Mouse (Mus musculus) hindbrain, postnatal 0 days (tissue): ENCODE measurements around the gene Apold1. TPM values are rescaled to one million over a fixed set of nuclear protein-coding genes. Genes with fewer than 3 reads are reported as not detected.

Experiments
- ATAC-seq: fragments of 200-750 bp; cut with Nextera tagmentation; 2 replicates; pipeline ENCODE4 v1.8.0; 2017; ENCODE audit warnings: mild to moderate bottlenecking, moderate TSS enrichment, moderate library complexity
- DNase-seq: peaks from one replicate; pipeline ENCODE4 v3.0.0-alpha.2; 2015; ENCODE audit warnings: low spot score
- H3K27ac ChIP-seq: fragments of 300-500 bp; sonication (generic); 2 replicates; pipeline ENCODE4 v1.5.1; 2014; ENCODE audit warnings: mild to moderate bottlenecking
- H3K27me3 ChIP-seq: fragments of 300-500 bp; sonication (generic); 2 replicates; pipeline ENCODE4 v1.6.1; 2014; ENCODE audit warnings: low read length, mixed read lengths; ENCODE audit not compliant: insufficient read depth
- H3K36me3 ChIP-seq: fragments of 300-500 bp; sonication (generic); 2 replicates; pipeline ENCODE4 v1.6.1; 2014; ENCODE audit warnings: low read length, mixed read lengths; ENCODE audit not compliant: insufficient read depth
- H3K4me1 ChIP-seq: fragments of 300-500 bp; sonication (generic); 2 replicates; pipeline ENCODE4 v1.6.1; 2014; ENCODE audit warnings: antibody characterized with exemption, low read length, mixed read lengths; ENCODE audit not compliant: insufficient read depth
- H3K4me2 ChIP-seq: fragments of 300-500 bp; sonication (generic); 2 replicates; pipeline ENCODE4 v1.6.1; 2014; ENCODE audit warnings: low read depth, mild to moderate bottlenecking, low read length, moderate library complexity, mixed read lengths
- H3K4me3 ChIP-seq: fragments of 300-500 bp; sonication (generic); 2 replicates; pipeline ENCODE4 v1.5.1; 2014; ENCODE audit warnings: low read length
- H3K9ac ChIP-seq: fragments of 300-500 bp; sonication (generic); replicated peaks from 2 replicates; pipeline ENCODE4 v1.6.1; 2014; ENCODE audit warnings: mild to moderate bottlenecking, low read length, moderate library complexity, mixed read lengths
- H3K9me3 ChIP-seq: fragments of 300-500 bp; sonication (generic); 2 replicates; pipeline ENCODE4 v1.6.1; 2016; ENCODE audit warnings: low read length, mixed read lengths
- CTCF ChIP-seq: IDR thresholded peaks from 2 replicates; pipeline ENCODE4 v1.5.1; 2016; ENCODE audit warnings: antibody characterized with exemption, control low read depth, low read depth
- WGBS: fragments of 180-500 bp; shearing (Covaris S2); extraction: QIAGEN DNeasy Blood & Tissue Kit; methylation state at CpG from one replicate; pipeline ENCODE4 v1.1.7; 2014; 5-methylcytosine and 5-hydroxymethylcytosine counted together
- polyA plus RNA-seq: library from polyadenylated mRNA; unstranded; fragments of >200 nt; fragmentation: Nextera tagmentation; extraction: Ambion mirVana; gene quantifications from 2 replicates; pipeline ENCODE4 v1.2.1, GENCODE M21; 2015
- total RNA-seq: library from RNA; depleted of rRNA; stranded (reverse); fragments of >200 nt; gene quantifications from 2 replicates; pipeline ENCODE4 v1.2.3, GENCODE M21; 2014

Apold1 gene
- total and polyA plus RNA-seq, 2 experiments from 2014 or later = 4.8 to 6.3 TPM

- H3K27me3 ChIP-seq = no peaks in the 10 kb centered on the region
- H3K4me3 ChIP-seq = no peak overlapping the region
- 60% methylated on average over 6 of the region's 6 CpGs for WGBS
- no peak for TF ChIP-seq CTCF
- no peak overlapping the region for H3K9ac ChIP-seq
- DNase-seq (no peak), ATAC-seq (no peak)
- no peaks in the 10 kb centered on the region for H3K9me3 ChIP-seq
- H3K4me1 ChIP-seq = no peaks in the 10 kb centered on the region
- H3K36me3 ChIP-seq = no peaks in the 10 kb centered on the region
- H3K4me2 ChIP-seq = no peak overlapping the region
- no peak overlapping the region for H3K27ac ChIP-seq
Measured at GRCm38 (mm10) chr6:134946054-134946453, 35.5 kb upstream of the Apold1 start.

- Histone ChIP-seq H3K4me3 (no peak overlapping the region), H3K9ac (no peak overlapping the region), H3K4me1 (no peaks in the 10 kb centered on the region), H3K4me2 (no peak overlapping the region), H3K27ac (no peak overlapping the region), H3K27me3 (no peaks in the 10 kb centered on the region), H3K36me3 (no peaks in the 10 kb centered on the region), H3K9me3 (no peaks in the 10 kb centered on the region)
- WGBS = 86% methylated on average over 9 of the region's 9 CpGs
- ATAC-seq (no peak), DNase-seq (no peak)
- TF ChIP-seq CTCF = no peak
Measured at GRCm38 (mm10) chr6:134946858-134947257, 34.7 kb upstream of the Apold1 start.

GRCm38 (mm10) chr6:134947311-134948087 lies 34.0 kb upstream of the Apold1 start:
- H3K4me2 ChIP-seq = no peak overlapping the region; the same call in 1 of the 2 replicates
- DNase-seq (peak; percentile 83), ATAC-seq (peak; percentile 53)
- TF ChIP-seq CTCF = peak; percentile 75
- no peak overlapping the region for H3K27ac ChIP-seq
- no peaks in the 10 kb centered on the region for H3K36me3 ChIP-seq
- no peaks in the 10 kb centered on the region for H3K27me3 ChIP-seq
- H3K9ac ChIP-seq = no peak overlapping the region
- WGBS = 41% methylated on average over 13 of the region's 13 CpGs
- H3K4me1 ChIP-seq = no peaks in the 10 kb centered on the region
- no peaks in the 10 kb centered on the region for H3K9me3 ChIP-seq
- no peak overlapping the region for H3K4me3 ChIP-seq

- Histone ChIP-seq H3K4me1 (no peaks in the 10 kb centered on the region), H3K27ac (no peak overlapping the region), H3K9ac (no peak overlapping the region), H3K27me3 (no peaks in the 10 kb centered on the region), H3K4me2 (no peak overlapping the region), H3K4me3 (no peak overlapping the region), H3K9me3 (no peaks in the 10 kb centered on the region), H3K36me3 (no peaks in the 10 kb centered on the region)
- DNase-seq (no peak), ATAC-seq (no peak)
- no peak for TF ChIP-seq CTCF
- 67% methylated on average over 11 of the region's 11 CpGs for WGBS
Measured at GRCm38 (mm10) chr6:134948522-134949061, 32.9 kb upstream of the Apold1 start.

GRCm38 (mm10) chr6:134949241-134949640 lies 32.3 kb upstream of the Apold1 start:
- no peak overlapping the region for H3K27ac ChIP-seq
- no peaks in the 10 kb centered on the region for H3K27me3 ChIP-seq
- no peak for TF ChIP-seq CTCF

GRCm38 (mm10) chr6:134951364-134951763 lies 30.2 kb upstream of the Apold1 start:
- H3K4me1 ChIP-seq = no peaks in the 10 kb centered on the region
- no peak for TF ChIP-seq CTCF
- no peaks in the 10 kb centered on the region for H3K36me3 ChIP-seq
- H3K4me3 ChIP-seq = no peak overlapping the region
- WGBS = 90% methylated on average over 5 of the region's 5 CpGs
- ATAC-seq (no peak), DNase-seq (no peak)
- no peak overlapping the region for H3K9ac ChIP-seq
- no peaks in the 10 kb centered on the region for H3K9me3 ChIP-seq
- H3K27ac ChIP-seq = no peak overlapping the region
- H3K27me3 ChIP-seq = no peaks in the 10 kb centered on the region
- H3K4me2 ChIP-seq = no peak overlapping the region

More at GRCm38 (mm10) chr6:134949241-134949640, 32.3 kb upstream of the Apold1 start:
- 95% methylated on average over 3 of the region's 3 CpGs for WGBS
- Histone ChIP-seq H3K4me3 (no peak overlapping the region), H3K9ac (no peak overlapping the region), H3K36me3 (no peaks in the 10 kb centered on the region), H3K4me1 (no peaks in the 10 kb centered on the region), H3K9me3 (no peaks in the 10 kb centered on the region), H3K4me2 (no peak overlapping the region)
- ATAC-seq (no peak), DNase-seq (no peak)

GRCm38 (mm10) chr6:134953976-134954375 lies 27.5 kb upstream of the Apold1 start:
- DNase-seq = peak; percentile 21
- H3K4me2 ChIP-seq = no peak overlapping the region
- ATAC-seq = no peak
- WGBS = 36% methylated on average over 11 of the region's 11 CpGs
- TF ChIP-seq CTCF = no peak
- H3K9ac ChIP-seq = no peak overlapping the region
- H3K4me3 ChIP-seq = no peak overlapping the region
- H3K9me3 ChIP-seq = no peaks in the 10 kb centered on the region
- no peaks in the 10 kb centered on the region for H3K27me3 ChIP-seq
- no peak overlapping the region; the same call in 1 of the 2 replicates for H3K27ac ChIP-seq
- no peaks in the 10 kb centered on the region for H3K4me1 ChIP-seq
- H3K36me3 ChIP-seq = no peaks in the 10 kb centered on the region
